ENCODE assay signal across 20 mouse cellular contexts in genomic region chr5:148369178-148369577, GRCm38 (mm10). TPM values are rescaled to one million over a fixed set of nuclear protein-coding genes. Genes with fewer than 3 reads are reported as not detected.
A peak's percentile ranks its signal among the peaks of the same experiment; 100 is the strongest.
DNase-seq lines count a peak whose midpoint lies in the region; ATAC-seq and TF ChIP-seq lines count a peak whose summit lies in the region.
"Had no signal": no experiment of that assay in that cellular context is flagged by ENCODE, and none has a peak within 500 bp of the region (broad histone marks: within the 10 kb centered on the region; RNA-seq: fewer than 3 reads in every experiment).

No protein-coding gene starts in this region.

- H3K79me2 ChIP-seq in MEL (ENCODE audit: control insufficient read depth, insufficient read depth, low read length, poor library complexity) = peaks cover 69% of the 10 kb centered on the region

- DNase-seq in kidney, postnatal 0 days (ENCODE audit: low spot score) = no peak
- no peak for DNase-seq in kidney, postnatal 25 days
- DNase-seq in midbrain, postnatal 0 days (ENCODE audit: low spot score) = no peak
- DNase-seq in MEL (ENCODE audit: low read depth, low spot score) = peak; percentile 71
- DNase-seq in thymus, postnatal 10 days (ENCODE audit: low spot score in 2 of 2) = no peak
- DNase-seq: cerebellum, adult 9-11 months; heart, adult 18-20 months; heart, postnatal 14 days; kidney, adult 2 months; kidney, postnatal 36 days; lung, postnatal 10 days; spleen, adult 18-20 months; thymus, postnatal 25 days had no signal

- 0 out of 2 replicates have a peak, but pooled peaks cover 12% of the 10 kb centered on the region for H3K4me1 ChIP-seq in kidney, postnatal 0 days (replicated peaks; ENCODE audit: insufficient read depth, low read length)
- H3K4me1 ChIP-seq in midbrain, postnatal 0 days (ENCODE audit: insufficient read depth, low read length) = no peaks in the 10 kb centered on the region
- no peaks in the 10 kb centered on the region for H3K4me1 ChIP-seq in midbrain, embryonic 15.5 days
- H3K4me1 ChIP-seq in MEL (ENCODE audit: control insufficient read depth in 1 of 2, insufficient read depth in 2 of 2, low read length in 2 of 2) = peaks cover 0 to 6% of the 10 kb centered on the region in 2 experiments; a peak in 1 of 4 replicates
- H3K4me1 ChIP-seq: forebrain, embryonic 13.5 days; hindbrain, embryonic 15.5 days; neural tube, embryonic 12.5 days; stomach, embryonic 15.5 days had no signal

- H3K27ac ChIP-seq in kidney, postnatal 0 days = no peak overlapping the region
- no peak overlapping the region for H3K27ac ChIP-seq in midbrain, postnatal 0 days (ENCODE audit: low read depth, low read length)
- H3K27ac ChIP-seq in midbrain, embryonic 15.5 days = no peak overlapping the region
- no peak overlapping the region for H3K27ac ChIP-seq in MEL (ENCODE audit: control insufficient read depth, low read depth, low read length)
- H3K27ac ChIP-seq: forebrain, embryonic 13.5 days; hindbrain, embryonic 15.5 days; limb, embryonic 15.5 days; neural tube, embryonic 12.5 days; stomach, embryonic 15.5 days had no signal

- H3K9ac ChIP-seq in kidney, postnatal 0 days (ENCODE audit: low read depth, low read length) = no peak overlapping the region
- no peak overlapping the region for H3K9ac ChIP-seq in midbrain, postnatal 0 days (replicated peaks; ENCODE audit: low read length, poor library complexity, severe bottlenecking)
- no peak overlapping the region for H3K9ac ChIP-seq in midbrain, embryonic 15.5 days
- no peak overlapping the region for H3K9ac ChIP-seq in MEL (ENCODE audit: control insufficient read depth, low read depth, low read length, poor library complexity, severe bottlenecking)
- H3K9ac ChIP-seq: forebrain, embryonic 13.5 days; hindbrain, embryonic 15.5 days; limb, embryonic 15.5 days; neural tube, embryonic 12.5 days; stomach, embryonic 15.5 days had no signal

- TF ChIP-seq CTCF in kidney, postnatal 0 days (IDR thresholded peaks at IDR 0.05; ENCODE audit: low read depth) = peak; percentile 42; the same call in 1 of the 2 replicates
- TF ChIP-seq CTCF in midbrain, postnatal 0 days (IDR thresholded peaks at IDR 0.05) = peak; percentile 34
- TF ChIP-seq CTCF in MEL (IDR thresholded peaks at IDR 0.05 in 2 of 3, conservative IDR thresholded peaks at IDR 0.05 in 1 of 3; ENCODE audit: control insufficient read depth in 1 of 3, insufficient read depth in 1 of 3, low read depth in 2 of 3, low read length in 3 of 3, poor library complexity in 1 of 3, severe bottlenecking in 1 of 3) = peak; percentile 54 to 80 (median 62)

- TF ChIP-seq RAD21 in MEL (IDR thresholded peaks at IDR 0.05; ENCODE audit: low read depth, low read length) = no peak; the same call in 1 of the 2 replicates

- TF ChIP-seq EP300 in MEL (IDR thresholded peaks at IDR 0.05; ENCODE audit: low read depth in 1 of 2, low read length in 2 of 2) = no peak

- TF ChIP-seq POLR2A in MEL (IDR thresholded peaks at IDR 0.05; ENCODE audit: control insufficient read depth in 1 of 2, insufficient read depth in 1 of 2, low read depth in 1 of 2, low read length in 2 of 2, poor library complexity in 1 of 2) = 0 out of 4 replicates have a peak, but pooled peaks of 1 of the 2 experiments have one; percentile 4

- no peak overlapping the region for H3K4me3 ChIP-seq in kidney, postnatal 0 days (replicated peaks; ENCODE audit: low read depth, low read length)
- H3K4me3 ChIP-seq in midbrain, postnatal 0 days (ENCODE audit: low read depth, low read length) = no peak overlapping the region
- H3K4me3 ChIP-seq in midbrain, embryonic 15.5 days = no peak overlapping the region
- no peak overlapping the region for H3K4me3 ChIP-seq in MEL (ENCODE audit: control insufficient read depth in 1 of 2, insufficient read depth in 1 of 2, low read depth in 2 of 2, low read length in 2 of 2)
- H3K4me3 ChIP-seq: forebrain, embryonic 13.5 days; hindbrain, embryonic 15.5 days; limb, embryonic 15.5 days; neural tube, embryonic 12.5 days; stomach, embryonic 15.5 days had no signal

- H3K36me3 ChIP-seq in kidney, postnatal 0 days (ENCODE audit: insufficient read depth, low read length) = no peaks in the 10 kb centered on the region
- no peaks in the 10 kb centered on the region for H3K36me3 ChIP-seq in midbrain, postnatal 0 days (ENCODE audit: insufficient read depth, low read length)
- H3K36me3 ChIP-seq in midbrain, embryonic 15.5 days (replicated peaks) = no peaks in the 10 kb centered on the region
- H3K36me3 ChIP-seq in MEL (ENCODE audit: control insufficient read depth in 1 of 2, insufficient read depth in 2 of 2, low read length in 2 of 2) = peaks cover 2 to 44% of the 10 kb centered on the region in 2 experiments; a peak in 2 of 4 replicates
- H3K36me3 ChIP-seq: hindbrain, embryonic 15.5 days; neural tube, embryonic 12.5 days; stomach, embryonic 15.5 days had no signal

- H3K27me3 ChIP-seq in kidney, postnatal 0 days (ENCODE audit: insufficient read depth, low read length) = no peaks in the 10 kb centered on the region
- no peaks in the 10 kb centered on the region for H3K27me3 ChIP-seq in midbrain, postnatal 0 days (ENCODE audit: insufficient read depth, low read length)
- H3K27me3 ChIP-seq in midbrain, embryonic 15.5 days (replicated peaks) = no peaks in the 10 kb centered on the region
- H3K27me3 ChIP-seq in MEL (ENCODE audit: control insufficient read depth in 1 of 2, insufficient read depth in 2 of 2, low read length in 2 of 2) = no peaks in the 10 kb centered on the region
- H3K27me3 ChIP-seq: forebrain, embryonic 13.5 days; hindbrain, embryonic 15.5 days; limb, embryonic 15.5 days; neural tube, embryonic 12.5 days; stomach, embryonic 15.5 days had no signal

- H3K4me2 ChIP-seq in kidney, postnatal 0 days (ENCODE audit: low read length) = no peak overlapping the region
- H3K4me2 ChIP-seq in midbrain, postnatal 0 days (ENCODE audit: low read depth, low read length, poor library complexity, severe bottlenecking) = no peak overlapping the region
- no peak overlapping the region for H3K4me2 ChIP-seq in midbrain, embryonic 15.5 days
- H3K4me2 ChIP-seq: forebrain, embryonic 13.5 days; hindbrain, embryonic 15.5 days; limb, embryonic 15.5 days; neural tube, embryonic 12.5 days; stomach, embryonic 15.5 days had no signal

- 95% methylated on average over 3 of the region's 3 CpGs for WGBS in kidney, postnatal 0 days
- WGBS in midbrain, postnatal 0 days = 95% methylated on average over 3 of the region's 3 CpGs
- WGBS in midbrain, embryonic 15.5 days = 93% methylated on average over 3 of the region's 3 CpGs

- no peak for ATAC-seq in kidney, postnatal 0 days (replicated peaks; ENCODE audit: low FRiP score, low read depth)
- no peak for ATAC-seq in midbrain, postnatal 0 days (ENCODE audit: low FRiP score)
- ATAC-seq in midbrain, embryonic 15.5 days (replicated peaks) = no peak
- no peak for ATAC-seq in erythroblast, adult 5-6 weeks (replicated peaks; ENCODE audit: low FRiP score, poor library complexity, severe bottlenecking)
- ATAC-seq: forebrain, embryonic 13.5 days had no signal

- no peaks in the 10 kb centered on the region for H3K9me3 ChIP-seq in kidney, postnatal 0 days (replicated peaks; ENCODE audit: low read length)
- no peaks in the 10 kb centered on the region for H3K9me3 ChIP-seq in midbrain, postnatal 0 days (ENCODE audit: low read length)
- H3K9me3 ChIP-seq in midbrain, embryonic 15.5 days = no peaks in the 10 kb centered on the region
- no peaks in the 10 kb centered on the region for H3K9me3 ChIP-seq in MEL (replicated peaks; ENCODE audit: insufficient read depth, low read length)
- H3K9me3 ChIP-seq: hindbrain, embryonic 15.5 days; limb, embryonic 15.5 days; neural tube, embryonic 12.5 days; stomach, embryonic 15.5 days had no signal

TF ChIP-seq in MEL, 35 proteins besides CTCF, POLR2A, EP300 and RAD21:
- TF ChIP-seq SMC3 (IDR thresholded peaks at IDR 0.05; ENCODE audit: low read depth, low read length) = peak; percentile 20; the same call in 1 of the 2 replicates
- TF ChIP-seq MYC (IDR thresholded peaks at IDR 0.05; ENCODE audit: low read depth, low read length) = 0 out of 2 replicates have a peak, but pooled peaks have one; percentile 42
- no peak for TF ChIP-seq RCOR1 (IDR thresholded peaks at IDR 0.05; ENCODE audit: low read depth, low read length)

RNA-seq across cellular contexts. Expression of gene Slc7a1, which starts 30.5 kb away (rescaled TPM):
- 12.3 and 12.7 TPM in 2 replicates for polyA plus RNA-seq in kidney, postnatal 0 days (2015; fragmentation: Nextera tagmentation; extraction: Ambion mirVana)
- 49.8 and 73.3 TPM in 2 replicates for total RNA-seq in midbrain, postnatal 0 days (2014; rRNA removed)
- polyA plus RNA-seq in midbrain, postnatal 0 days (2015; fragmentation: Nextera tagmentation; extraction: Ambion mirVana) = 26.2 and 33.8 TPM in 2 replicates
- polyA plus RNA-seq in midbrain, embryonic 15.5 days (2015; fragmentation: Nextera tagmentation; extraction: Ambion mirVana) = 45.2 and 46.4 TPM in 2 replicates
- 64.1 and 90.2 TPM in 2 replicates for total RNA-seq in MEL (2012; rRNA removed)
- 100 to 1,000 TPM in 1 of 2 experiments, 10 to 100 TPM in 1; 80.9 to 133 TPM for polyA plus RNA-seq in MEL (2012; ENCODE audit: insufficient read depth in 1 of 2, insufficient read length in 2 of 2, low read depth in 1 of 2, low replicate concordance in 2 of 2, missing spikeins in 1 of 2)
- total RNA-seq in erythroblast, adult 5-6 weeks (2015; ENCODE audit: low replicate concordance) = 12.1 and 17.1 TPM in 2 replicates
- 12.3 and 17.8 TPM in 2 replicates for total RNA-seq in erythroblast, adult 5-6 weeks (2017; ENCODE audit: low replicate concordance)
